Comparison of ENCODE assay signal across 8 mouse cellular contexts in genomic region chr4:43509109-43509508, GRCm38 (mm10). TPM values are rescaled to one million over a fixed set of nuclear protein-coding genes. Genes with fewer than 3 reads are reported as not detected.
A peak's percentile ranks its signal among the peaks of the same experiment; 100 is the strongest.
DNase-seq lines count a peak whose midpoint lies in the region; ATAC-seq lines count a peak whose summit lies in the region.

No protein-coding gene starts in this region.

- no peak for ATAC-seq in liver, embryonic 11.5 days (replicated peaks; ENCODE audit: low FRiP score)
- no peak for ATAC-seq in embryonic facial prominence, embryonic 11.5 days (replicated peaks; ENCODE audit: insufficient number of reproducible peaks, low FRiP score, low TSS enrichment, low read depth)
- peak; percentile 10 for ATAC-seq in intestine, embryonic 16.5 days
- ATAC-seq in neural tube, embryonic 13.5 days (ENCODE audit: low read depth), result no peak

- WGBS in liver, embryonic 11.5 days, result 35% methylated on average over 9 of the region's 9 CpGs
- 21% methylated on average over 9 of the region's 9 CpGs for WGBS in embryonic facial prominence, embryonic 11.5 days
- WGBS in intestine, embryonic 16.5 days, result 41% methylated on average over 9 of the region's 9 CpGs
- WGBS in neural tube, embryonic 13.5 days, result 17% methylated on average over 9 of the region's 9 CpGs

- no peaks in the 10 kb centered on the region for H3K9me3 ChIP-seq in liver, embryonic 11.5 days (ENCODE audit: control insufficient read depth, low read length)
- H3K9me3 ChIP-seq in embryonic facial prominence, embryonic 11.5 days (replicated peaks; ENCODE audit: control insufficient read depth, low read length), result no peaks in the 10 kb centered on the region
- H3K9me3 ChIP-seq in intestine, embryonic 16.5 days (ENCODE audit: control insufficient read depth, low read length), result no peaks in the 10 kb centered on the region
- no peaks in the 10 kb centered on the region for H3K9me3 ChIP-seq in neural tube, embryonic 13.5 days

- peaks cover 6% of the 10 kb centered on the region for H3K27me3 ChIP-seq in liver, embryonic 11.5 days (replicated peaks; ENCODE audit: control insufficient read depth, insufficient read depth, low read length)
- H3K27me3 ChIP-seq in embryonic facial prominence, embryonic 11.5 days (ENCODE audit: control insufficient read depth, insufficient read depth, low read length), result peaks cover 3% of the 10 kb centered on the region
- H3K27me3 ChIP-seq in intestine, embryonic 16.5 days (replicated peaks; ENCODE audit: control insufficient read depth, insufficient read depth, low read length), result no peaks in the 10 kb centered on the region
- H3K27me3 ChIP-seq in neural tube, embryonic 13.5 days, result peaks cover 48% of the 10 kb centered on the region

- peak overlapping the region; percentile 64 for H3K4me3 ChIP-seq in liver, embryonic 11.5 days (ENCODE audit: low read depth, low read length)
- H3K4me3 ChIP-seq in embryonic facial prominence, embryonic 11.5 days (ENCODE audit: low read depth, low read length), result peak overlapping the region; percentile 36; the same call in 1 of the 2 replicates
- peak overlapping the region; percentile 64 for H3K4me3 ChIP-seq in intestine, embryonic 16.5 days (ENCODE audit: low read length)
- peak overlapping the region; percentile 35; the same call in 1 of the 2 replicates for H3K4me3 ChIP-seq in neural tube, embryonic 13.5 days

- H3K4me2 ChIP-seq in liver, embryonic 11.5 days, result peak overlapping the region; percentile 88
- H3K4me2 ChIP-seq in embryonic facial prominence, embryonic 11.5 days (ENCODE audit: low read depth, low read length), result peak overlapping the region; percentile 74
- peak overlapping the region; percentile 77 for H3K4me2 ChIP-seq in intestine, embryonic 16.5 days (ENCODE audit: low read depth, low read length)
- peak overlapping the region; percentile 55 for H3K4me2 ChIP-seq in neural tube, embryonic 13.5 days

- H3K9ac ChIP-seq in liver, embryonic 11.5 days (ENCODE audit: low read depth, low read length), result peak overlapping the region; percentile 72
- peak overlapping the region; percentile 50 for H3K9ac ChIP-seq in embryonic facial prominence, embryonic 11.5 days (replicated peaks; ENCODE audit: low read length)
- peak overlapping the region; percentile 78 for H3K9ac ChIP-seq in intestine, embryonic 16.5 days (ENCODE audit: low read depth, low read length)
- H3K9ac ChIP-seq in neural tube, embryonic 13.5 days, result peak overlapping the region; percentile 55; the same call in 1 of the 2 replicates

- peak overlapping the region; percentile 32; the same call in 1 of the 2 replicates for H3K27ac ChIP-seq in liver, embryonic 11.5 days (ENCODE audit: low read depth, low read length)
- no peak overlapping the region for H3K27ac ChIP-seq in embryonic facial prominence, embryonic 11.5 days (replicated peaks; ENCODE audit: low read depth, low read length)
- peak overlapping the region; percentile 86 for H3K27ac ChIP-seq in intestine, embryonic 16.5 days (ENCODE audit: low read length)
- H3K27ac ChIP-seq in neural tube, embryonic 13.5 days (replicated peaks), result no peak overlapping the region

- peaks cover 18% of the 10 kb centered on the region for H3K4me1 ChIP-seq in liver, embryonic 11.5 days (replicated peaks; ENCODE audit: control insufficient read depth, insufficient read depth, low read length)
- H3K4me1 ChIP-seq in embryonic facial prominence, embryonic 11.5 days (ENCODE audit: control insufficient read depth, insufficient read depth, low read length), result no peaks in the 10 kb centered on the region; the same call in none of the 2 replicates
- peaks cover 27% of the 10 kb centered on the region for H3K4me1 ChIP-seq in intestine, embryonic 16.5 days (ENCODE audit: control insufficient read depth, insufficient read depth, low read length)
- H3K4me1 ChIP-seq in neural tube, embryonic 13.5 days (replicated peaks), result peaks cover 17% of the 10 kb centered on the region

- H3K36me3 ChIP-seq in liver, embryonic 11.5 days (ENCODE audit: control insufficient read depth, insufficient read depth, low read length), result no peaks in the 10 kb centered on the region
- H3K36me3 ChIP-seq in embryonic facial prominence, embryonic 11.5 days (replicated peaks; ENCODE audit: control insufficient read depth, insufficient read depth, low read depth, low read length), result no peaks in the 10 kb centered on the region
- H3K36me3 ChIP-seq in intestine, embryonic 16.5 days (ENCODE audit: control insufficient read depth, insufficient read depth, low read length), result no peaks in the 10 kb centered on the region
- H3K36me3 ChIP-seq in neural tube, embryonic 13.5 days, result no peaks in the 10 kb centered on the region

- DNase-seq in liver, embryonic 11.5 days (ENCODE audit: low spot score), result no peak
- no peak for DNase-seq in liver
- DNase-seq in embryonic facial prominence, embryonic 11.5 days (ENCODE audit: low spot score), result no peak
- no peak for DNase-seq in adrenal gland, postnatal 14 days
- DNase-seq in thymus, adult 18-20 months, result no peak
- no peak for DNase-seq in left cerebral cortex, adult 8-10 months (ENCODE audit: low spot score in 2 of 2)

RNA-seq across cellular contexts. Expression of gene Car9, which starts 2.3 kb away (rescaled TPM):
- 1.5 and 2.0 TPM in 2 replicates for polyA plus RNA-seq in liver, embryonic 11.5 days (2014; fragmentation: Nextera tagmentation; extraction: Ambion mirVana)
- 0.41 and 0.52 TPM in 2 replicates for polyA plus RNA-seq in embryonic facial prominence, embryonic 11.5 days (2014; fragmentation: Nextera tagmentation; extraction: Ambion mirVana)
- 25.0 and 25.2 TPM in 2 replicates for polyA plus RNA-seq in intestine, embryonic 16.5 days (2015; fragmentation: Nextera tagmentation; extraction: Ambion mirVana)
- polyA plus RNA-seq in neural tube, embryonic 13.5 days (2015; fragmentation: Nextera tagmentation; extraction: Ambion mirVana), result 0.33 and 0.56 TPM in 2 replicates
- 0.37 and 0.83 TPM in 2 replicates for total RNA-seq in adrenal gland, postnatal 14 days (2021)
- 1 to 10 TPM; 2.1 to 5.1 (median 2.8) TPM for total RNA-seq in left cerebral cortex, adult 8-10 months (2022)

RNA-seq across cellular contexts. Expression of gene Arhgef39, which starts 9.6 kb away (rescaled TPM):
- 45.1 and 46.1 TPM in 2 replicates for polyA plus RNA-seq in liver, embryonic 11.5 days (2014; fragmentation: Nextera tagmentation; extraction: Ambion mirVana)
- polyA plus RNA-seq in embryonic facial prominence, embryonic 11.5 days (2014; fragmentation: Nextera tagmentation; extraction: Ambion mirVana), result 41.0 and 43.7 TPM in 2 replicates
- 40.9 and 49.7 TPM in 2 replicates for polyA plus RNA-seq in intestine, embryonic 16.5 days (2015; fragmentation: Nextera tagmentation; extraction: Ambion mirVana)
- 10.0 and 10.4 TPM in 2 replicates for polyA plus RNA-seq in neural tube, embryonic 13.5 days (2015; fragmentation: Nextera tagmentation; extraction: Ambion mirVana)
- total RNA-seq in adrenal gland, postnatal 14 days (2021), result 5.2 and 6.8 TPM in 2 replicates
- total RNA-seq in left cerebral cortex, adult 8-10 months (2022), result 1 to 10 TPM; 1.2 to 2.2 (median 1.6) TPM

RNA-seq across cellular contexts. Expression of gene Tpm2, which starts 14.5 kb away (rescaled TPM):
- 46.4 and 51.2 TPM in 2 replicates for polyA plus RNA-seq in liver, embryonic 11.5 days (2014; fragmentation: Nextera tagmentation; extraction: Ambion mirVana)
- polyA plus RNA-seq in embryonic facial prominence, embryonic 11.5 days (2014; fragmentation: Nextera tagmentation; extraction: Ambion mirVana), result 97.9 and 99.1 TPM in 2 replicates
- 574 and 599 TPM in 2 replicates for polyA plus RNA-seq in intestine, embryonic 16.5 days (2015; fragmentation: Nextera tagmentation; extraction: Ambion mirVana)
- 29.0 and 77.1 TPM in 2 replicates for polyA plus RNA-seq in neural tube, embryonic 13.5 days (2015; fragmentation: Nextera tagmentation; extraction: Ambion mirVana)
- 84.5 and 88.0 TPM in 2 replicates for total RNA-seq in adrenal gland, postnatal 14 days (2021)
- total RNA-seq in left cerebral cortex, adult 8-10 months (2022), result 10 to 100 TPM; 11.7 to 14.4 (median 13.8) TPM

RNA-seq across cellular contexts. Expression of gene Ccdc107, which starts 16.4 kb away (rescaled TPM):
- 60.3 and 60.5 TPM in 2 replicates for polyA plus RNA-seq in liver, embryonic 11.5 days (2014; fragmentation: Nextera tagmentation; extraction: Ambion mirVana)
- 54.6 and 61.1 TPM in 2 replicates for polyA plus RNA-seq in embryonic facial prominence, embryonic 11.5 days (2014; fragmentation: Nextera tagmentation; extraction: Ambion mirVana)
- 96.7 and 102 TPM in 2 replicates for polyA plus RNA-seq in intestine, embryonic 16.5 days (2015; fragmentation: Nextera tagmentation; extraction: Ambion mirVana)
- 65.5 and 73.1 TPM in 2 replicates for polyA plus RNA-seq in neural tube, embryonic 13.5 days (2015; fragmentation: Nextera tagmentation; extraction: Ambion mirVana)
- total RNA-seq in adrenal gland, postnatal 14 days (2021), result 48.3 and 50.0 TPM in 2 replicates
- 10 to 100 TPM; 26.5 to 37.8 (median 30.1) TPM for total RNA-seq in left cerebral cortex, adult 8-10 months (2022)

RNA-seq across cellular contexts. Expression of gene Sit1, which starts 25.6 kb away (rescaled TPM):
- not detected in 2 replicates for polyA plus RNA-seq in liver, embryonic 11.5 days (2014; fragmentation: Nextera tagmentation; extraction: Ambion mirVana)
- polyA plus RNA-seq in embryonic facial prominence, embryonic 11.5 days (2014; fragmentation: Nextera tagmentation; extraction: Ambion mirVana), result not detected in 2 replicates
- polyA plus RNA-seq in intestine, embryonic 16.5 days (2015; fragmentation: Nextera tagmentation; extraction: Ambion mirVana), result not detected in 2 replicates
- not detected in 2 replicates for polyA plus RNA-seq in neural tube, embryonic 13.5 days (2015; fragmentation: Nextera tagmentation; extraction: Ambion mirVana)
- 0.59 and 1.3 TPM in 2 replicates for total RNA-seq in adrenal gland, postnatal 14 days (2021)
- under 1 TPM in 1 of 4 experiments, not detected in 3; 0.46 TPM for total RNA-seq in left cerebral cortex, adult 8-10 months (2022)

Comparison
In these comparisons a context has a peak if more than half of its experiments do, and no peak if none do; other contexts are left out.
1. H3K27ac ChIP-seq: peak in liver, embryonic 11.5 days (single experiment) and intestine, embryonic 16.5 days (single experiment); none in embryonic facial prominence, embryonic 11.5 days (single experiment) and neural tube, embryonic 13.5 days (single experiment).
2. Peak in every context shown above with its lines, with median percentiles within 50 percentile points of each other: H3K4me2 ChIP-seq, H3K4me3 ChIP-seq and H3K9ac ChIP-seq.